Mouse (Mus musculus) adrenal gland, postnatal 4 days (tissue): ENCODE measurements around the gene Ddx54. TPM values are rescaled to one million over a fixed set of nuclear protein-coding genes. Genes with fewer than 3 reads are reported as not detected.

Source experiments
- DNase-seq, 2 experiments: peaks; one replicate each; pipeline ENCODE4 v3.0.0; 2021 to 2022; ENCODE audit warnings: low spot score in 2 of 2, mixed read lengths in 2 of 2
- total RNA-seq, 2 experiments: library from RNA; stranded (reverse); gene quantifications; 2 replicates each; pipeline ENCODE4 v1.2.3; 2021

Gene Ddx54
- total RNA-seq, 2 experiments from 2014 or later: 47.6 to 51.4 TPM

DNA sequence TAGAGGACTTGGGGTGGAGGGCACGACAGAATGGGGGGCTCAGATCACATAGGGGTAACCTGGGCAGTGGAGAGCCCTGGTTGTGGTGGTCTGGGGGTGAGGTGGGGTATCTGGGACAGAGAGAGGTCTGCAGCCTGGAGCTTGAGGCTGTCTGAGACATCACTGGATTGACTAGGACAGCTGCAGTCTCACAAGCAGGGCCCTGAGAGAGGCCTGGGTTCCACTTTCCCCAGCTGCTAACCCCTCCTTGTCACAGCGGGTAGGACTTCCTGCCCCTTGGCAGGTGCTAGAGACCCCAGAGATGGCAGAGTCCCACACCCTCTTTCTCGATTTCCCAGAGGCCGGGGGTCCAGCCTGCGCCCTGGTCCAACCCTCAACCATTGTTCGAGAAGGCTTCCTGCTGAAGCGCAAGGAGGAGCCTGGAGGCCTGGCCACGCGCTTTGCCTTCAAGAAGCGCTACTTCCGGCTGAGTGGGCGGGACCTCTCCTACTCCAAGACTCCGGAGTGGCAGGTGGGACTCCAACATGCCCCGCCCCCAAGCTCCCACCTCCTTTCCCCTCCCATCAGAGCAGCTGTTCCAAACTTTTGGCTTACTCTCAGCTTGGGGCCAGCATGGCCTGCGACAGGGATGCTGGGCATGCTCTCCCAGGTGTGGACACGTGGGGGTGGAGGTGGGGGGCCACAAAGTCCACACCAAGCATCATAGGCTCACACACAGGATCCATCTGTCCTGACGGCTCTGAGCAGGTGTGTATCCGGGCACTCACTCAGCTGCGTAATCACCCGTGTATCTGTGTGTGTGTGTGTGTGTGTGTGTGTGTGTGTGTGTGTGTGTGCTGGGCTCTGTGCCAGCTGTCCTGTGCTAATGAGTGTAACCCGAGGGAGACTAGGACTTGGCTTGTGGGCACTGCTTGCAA lies 61.9 kb downstream of the Ddx54 start:
- no peak for DNase-seq

GRCm38 (mm10) chr5:120677516-120677915 lies 65.0 kb downstream of the Ddx54 start:
- DNase-seq: no peak

Other genes with a start within 250 kb of the Ddx54 start
- gene Lhx5, start 181.0 kb upstream of the Ddx54 start, total RNA-seq: not detected
- gene Sdsl, start 139.9 kb upstream of the Ddx54 start, total RNA-seq: 10 to 100 TPM; 61.7 to 63.9 TPM
- 1 to 10 TPM in 1 of 2 experiments, not detected in 1; 1.8 TPM for gene Sds, start 136.2 kb upstream of the Ddx54 start, total RNA-seq
- gene Plbd2, start 109.1 kb upstream of the Ddx54 start, total RNA-seq: 10 to 100 TPM; 70.5 to 77.5 TPM
- 10 to 100 TPM; 29.6 to 31.7 TPM for gene Slc8b1, start 101.6 kb upstream of the Ddx54 start, total RNA-seq
- gene Tpcn1, start 24.1 kb upstream of the Ddx54 start, total RNA-seq: 10 to 100 TPM; 47.5 to 49.5 TPM
- gene Iqcd, start 23.7 kb upstream of the Ddx54 start, total RNA-seq: 1 to 10 TPM; 1.2 to 1.5 TPM
- gene Rita1, start 150 bp upstream of the Ddx54 start, total RNA-seq: 10 to 100 TPM; 11.8 to 13.5 TPM
- under 1 TPM; 0.56 to 0.78 TPM for gene Cfap73, start 21.5 kb downstream of the Ddx54 start, total RNA-seq
- 10 to 100 TPM; 10.7 to 15.8 TPM for gene Rasal1, start 36.1 kb downstream of the Ddx54 start, total RNA-seq
- 10 to 100 TPM; 13.7 to 17.2 TPM for gene Dtx1, start 99.2 kb downstream of the Ddx54 start, total RNA-seq
- gene Oas2, start 137.1 kb downstream of the Ddx54 start, total RNA-seq: under 1 TPM; 0.17 to 0.31 TPM
- gene Oas3, start 164.9 kb downstream of the Ddx54 start, total RNA-seq: under 1 TPM; 0.11 to 0.25 TPM
- gene Oas1e, start 182.8 kb downstream of the Ddx54 start, total RNA-seq: not detected
- gene Oas1c, start 199.8 kb downstream of the Ddx54 start, total RNA-seq: 1 to 10 TPM; 2.3 to 4.1 TPM
- not detected for gene Oas1f, start 234.6 kb downstream of the Ddx54 start, total RNA-seq
- under 1 TPM in 1 of 2 experiments, not detected in 1; 0.20 TPM for gene Oas1h, start 248.7 kb downstream of the Ddx54 start, total RNA-seq